Mouse (Mus musculus): ENCODE results near the gene Cobl. TPM values are rescaled to one million over a fixed set of nuclear protein-coding genes. Genes with fewer than 3 reads are reported as not detected.

Cobl gene
- polyA plus RNA-seq, 1 experiment from 2014 or later, result 3.6 TPM

- Histone ChIP-seq H3K36me3 (replicated peaks; ENCODE audit: control insufficient read depth, insufficient read depth, low read depth, low read length) (no peaks in the 10 kb centered on the region), H3K27ac (replicated peaks; ENCODE audit: low read depth, low read length) (no peak overlapping the region)
These were observed 56.9 kb downstream of the Cobl start for GRCm38 (mm10) chr11:12407834-12408233.

GRCm38 (mm10) chr11:12399903-12400302 is 64.9 kb downstream of the Cobl start:
- Histone ChIP-seq H3K4me2 (ENCODE audit: low read depth, low read length) (no peak overlapping the region), H3K27me3 (ENCODE audit: control insufficient read depth, insufficient read depth, low read length) (no peaks in the 10 kb centered on the region), H3K4me3 (ENCODE audit: low read depth, low read length) (no peak overlapping the region), H3K9me3 (replicated peaks; ENCODE audit: control insufficient read depth, low read length) (no peaks in the 10 kb centered on the region), H3K9ac (replicated peaks; ENCODE audit: low read length) (no peak overlapping the region), H3K27ac (replicated peaks; ENCODE audit: low read depth, low read length) (no peak overlapping the region), H3K36me3 (replicated peaks; ENCODE audit: control insufficient read depth, insufficient read depth, low read depth, low read length) (no peaks in the 10 kb centered on the region), H3K4me1 (ENCODE audit: control insufficient read depth, insufficient read depth, low read length) (no peaks in the 10 kb centered on the region)
- ATAC-seq (replicated peaks; ENCODE audit: insufficient number of reproducible peaks, low FRiP score, low TSS enrichment, low read depth) (no peak), DNase-seq (ENCODE audit: low spot score) (no peak)
- 95% methylated on average over 2 of the region's 2 CpGs for WGBS

More at GRCm38 (mm10) chr11:12407834-12408233, 56.9 kb downstream of the Cobl start:
- Histone ChIP-seq H3K27me3 (ENCODE audit: control insufficient read depth, insufficient read depth, low read length) (no peaks in the 10 kb centered on the region), H3K4me2 (ENCODE audit: low read depth, low read length) (no peak overlapping the region), H3K9ac (replicated peaks; ENCODE audit: low read length) (no peak overlapping the region), H3K9me3 (replicated peaks; ENCODE audit: control insufficient read depth, low read length) (no peaks in the 10 kb centered on the region), H3K4me3 (ENCODE audit: low read depth, low read length) (no peak overlapping the region), H3K4me1 (ENCODE audit: control insufficient read depth, insufficient read depth, low read length) (no peaks in the 10 kb centered on the region)
- no peak for ATAC-seq (replicated peaks; ENCODE audit: insufficient number of reproducible peaks, low FRiP score, low TSS enrichment, low read depth)
- DNase-seq (ENCODE audit: low spot score), result no peak
- 90% methylated on average over 6 of the region's 6 CpGs for WGBS

GRCm38 (mm10) chr11:12396196-12396595 is 68.6 kb downstream of the Cobl start:
- Histone ChIP-seq H3K9ac (replicated peaks; ENCODE audit: low read length) (no peak overlapping the region), H3K9me3 (replicated peaks; ENCODE audit: control insufficient read depth, low read length) (no peaks in the 10 kb centered on the region), H3K4me2 (ENCODE audit: low read depth, low read length) (no peak overlapping the region), H3K27ac (replicated peaks; ENCODE audit: low read depth, low read length) (no peak overlapping the region), H3K4me3 (ENCODE audit: low read depth, low read length) (no peak overlapping the region), H3K4me1 (ENCODE audit: control insufficient read depth, insufficient read depth, low read length) (no peaks in the 10 kb centered on the region), H3K27me3 (ENCODE audit: control insufficient read depth, insufficient read depth, low read length) (no peaks in the 10 kb centered on the region), H3K36me3 (replicated peaks; ENCODE audit: control insufficient read depth, insufficient read depth, low read depth, low read length) (no peaks in the 10 kb centered on the region)
- peak; percentile 23 for DNase-seq (ENCODE audit: low spot score)
- no peak for ATAC-seq (replicated peaks; ENCODE audit: insufficient number of reproducible peaks, low FRiP score, low TSS enrichment, low read depth)

- no peaks in the 10 kb centered on the region for H3K36me3 ChIP-seq (replicated peaks; ENCODE audit: control insufficient read depth, insufficient read depth, low read depth, low read length)
- WGBS, result 77% methylated on average over 1 of the region's 1 CpGs
- no peaks in the 10 kb centered on the region for H3K4me1 ChIP-seq (ENCODE audit: control insufficient read depth, insufficient read depth, low read length)
- H3K4me2 ChIP-seq (ENCODE audit: low read depth, low read length), result no peak overlapping the region
- ATAC-seq (replicated peaks; ENCODE audit: insufficient number of reproducible peaks, low FRiP score, low TSS enrichment, low read depth) (no peak), DNase-seq (ENCODE audit: low spot score) (no peak)
- H3K9me3 ChIP-seq (replicated peaks; ENCODE audit: control insufficient read depth, low read length), result no peaks in the 10 kb centered on the region
- no peak overlapping the region for H3K4me3 ChIP-seq (ENCODE audit: low read depth, low read length)
- no peak overlapping the region for H3K27ac ChIP-seq (replicated peaks; ENCODE audit: low read depth, low read length)
- no peaks in the 10 kb centered on the region for H3K27me3 ChIP-seq (ENCODE audit: control insufficient read depth, insufficient read depth, low read length)
- H3K9ac ChIP-seq (replicated peaks; ENCODE audit: low read length), result no peak overlapping the region
These were observed 70.1 kb downstream of the Cobl start for GRCm38 (mm10) chr11:12394701-12395100.

GRCm38 (mm10) chr11:12394151-12394550 is 70.6 kb downstream of the Cobl start:
- Histone ChIP-seq H3K4me1 (ENCODE audit: control insufficient read depth, insufficient read depth, low read length) (no peaks in the 10 kb centered on the region), H3K27me3 (ENCODE audit: control insufficient read depth, insufficient read depth, low read length) (no peaks in the 10 kb centered on the region), H3K4me2 (ENCODE audit: low read depth, low read length) (no peak overlapping the region), H3K4me3 (ENCODE audit: low read depth, low read length) (no peak overlapping the region), H3K9me3 (replicated peaks; ENCODE audit: control insufficient read depth, low read length) (no peaks in the 10 kb centered on the region), H3K27ac (replicated peaks; ENCODE audit: low read depth, low read length) (no peak overlapping the region), H3K36me3 (replicated peaks; ENCODE audit: control insufficient read depth, insufficient read depth, low read depth, low read length) (no peaks in the 10 kb centered on the region), H3K9ac (replicated peaks; ENCODE audit: low read length) (no peak overlapping the region)
- DNase-seq (ENCODE audit: low spot score), result no peak
- WGBS, result 67% methylated on average over 3 of the region's 3 CpGs
- ATAC-seq (replicated peaks; ENCODE audit: insufficient number of reproducible peaks, low FRiP score, low TSS enrichment, low read depth), result no peak

- WGBS, result 67% methylated on average over 2 of the region's 2 CpGs
- H3K4me3 ChIP-seq (ENCODE audit: low read depth, low read length), result no peak overlapping the region
- H3K36me3 ChIP-seq (replicated peaks; ENCODE audit: control insufficient read depth, insufficient read depth, low read depth, low read length), result no peaks in the 10 kb centered on the region
- no peaks in the 10 kb centered on the region for H3K4me1 ChIP-seq (ENCODE audit: control insufficient read depth, insufficient read depth, low read length)
- no peak overlapping the region for H3K9ac ChIP-seq (replicated peaks; ENCODE audit: low read length)
- H3K27ac ChIP-seq (replicated peaks; ENCODE audit: low read depth, low read length), result no peak overlapping the region
- no peaks in the 10 kb centered on the region for H3K27me3 ChIP-seq (ENCODE audit: control insufficient read depth, insufficient read depth, low read length)
- no peak for ATAC-seq (replicated peaks; ENCODE audit: insufficient number of reproducible peaks, low FRiP score, low TSS enrichment, low read depth)
- H3K4me2 ChIP-seq (ENCODE audit: low read depth, low read length), result no peak overlapping the region
- DNase-seq (ENCODE audit: low spot score), result no peak
- H3K9me3 ChIP-seq (replicated peaks; ENCODE audit: control insufficient read depth, low read length), result no peaks in the 10 kb centered on the region
These were observed 79.9 kb downstream of the Cobl start for GRCm38 (mm10) chr11:12384826-12385225.

GRCm38 (mm10) chr11:12382991-12383390 is 81.8 kb downstream of the Cobl start:
- Histone ChIP-seq H3K9ac (replicated peaks; ENCODE audit: low read length) (no peak overlapping the region), H3K27me3 (ENCODE audit: control insufficient read depth, insufficient read depth, low read length) (no peaks in the 10 kb centered on the region), H3K9me3 (replicated peaks; ENCODE audit: control insufficient read depth, low read length) (no peaks in the 10 kb centered on the region), H3K4me1 (ENCODE audit: control insufficient read depth, insufficient read depth, low read length) (no peaks in the 10 kb centered on the region), H3K36me3 (replicated peaks; ENCODE audit: control insufficient read depth, insufficient read depth, low read depth, low read length) (no peaks in the 10 kb centered on the region), H3K27ac (replicated peaks; ENCODE audit: low read depth, low read length) (no peak overlapping the region), H3K4me3 (ENCODE audit: low read depth, low read length) (no peak overlapping the region), H3K4me2 (ENCODE audit: low read depth, low read length) (no peak overlapping the region)
- no peak for ATAC-seq (replicated peaks; ENCODE audit: insufficient number of reproducible peaks, low FRiP score, low TSS enrichment, low read depth)
- DNase-seq (ENCODE audit: low spot score), result no peak
- WGBS, result 79% methylated on average over 4 of the region's 4 CpGs

- H3K4me2 ChIP-seq (ENCODE audit: low read depth, low read length), result no peak overlapping the region
- H3K4me1 ChIP-seq (ENCODE audit: control insufficient read depth, insufficient read depth, low read length), result no peaks in the 10 kb centered on the region
- H3K27me3 ChIP-seq (ENCODE audit: control insufficient read depth, insufficient read depth, low read length), result no peaks in the 10 kb centered on the region
- H3K9me3 ChIP-seq (replicated peaks; ENCODE audit: control insufficient read depth, low read length), result no peaks in the 10 kb centered on the region
- no peak for DNase-seq (ENCODE audit: low spot score)
- H3K27ac ChIP-seq (replicated peaks; ENCODE audit: low read depth, low read length), result no peak overlapping the region
- no peak for ATAC-seq (replicated peaks; ENCODE audit: insufficient number of reproducible peaks, low FRiP score, low TSS enrichment, low read depth)
- H3K9ac ChIP-seq (replicated peaks; ENCODE audit: low read length), result no peak overlapping the region
- no peaks in the 10 kb centered on the region for H3K36me3 ChIP-seq (replicated peaks; ENCODE audit: control insufficient read depth, insufficient read depth, low read depth, low read length)
- no peak overlapping the region for H3K4me3 ChIP-seq (ENCODE audit: low read depth, low read length)
- 63% methylated on average over 3 of the region's 3 CpGs for WGBS
These were observed 83.7 kb downstream of the Cobl start for GRCm38 (mm10) chr11:12381096-12381495.
